Mouse (Mus musculus) cerebellum, adult 18-20 months (tissue): ENCODE data around the gene Wiz.

Experiments
- DNase-seq, 2 experiments: peaks; one replicate each; pipeline ENCODE4 v3.0.0; 2021

Wiz gene

GRCm38 (mm10) chr17:32389101-32389659 is at the start of gene Wiz:
Wiz (minus strand) TSS chr17:32389439.
- DNase-seq, result peak; percentile 96 to 98

- no peak for DNase-seq
Observed at GRCm38 (mm10) chr17:32437106-32437505, 47.9 kb upstream of the Wiz start.

- no peak for DNase-seq
Observed at GRCm38 (mm10) chr17:32435151-32435550, 45.9 kb upstream of the Wiz start.

GRCm38 (mm10) chr17:32434324-32434723 is 45.1 kb upstream of the Wiz start:
- no peak for DNase-seq

DNA sequence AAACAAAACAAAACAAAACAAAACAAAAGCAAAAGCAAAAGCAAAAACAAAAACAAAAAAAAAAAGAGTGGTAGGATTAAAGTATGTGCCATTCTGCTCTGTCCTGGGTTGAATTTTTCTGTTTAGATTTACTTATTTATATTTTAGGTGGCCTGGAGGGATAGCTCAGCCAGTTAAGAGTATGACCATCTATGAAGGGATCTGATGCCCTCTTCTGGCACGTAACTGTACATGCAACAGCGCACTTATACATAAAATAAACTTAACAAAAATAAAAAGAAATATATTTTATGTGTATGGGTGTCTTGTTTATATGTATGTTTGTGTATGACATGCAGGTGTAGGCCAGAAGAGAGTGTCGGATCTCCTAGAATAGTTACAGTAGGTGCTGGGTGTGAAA is 42.7 kb upstream of the Wiz start:
- no peak for DNase-seq

- DNase-seq, result no peak
Observed at GRCm38 (mm10) chr17:32426610-32427009, 37.4 kb upstream of the Wiz start.

GRCm38 (mm10) chr17:32424034-32424433 is 34.8 kb upstream of the Wiz start, which contains the start of gene Pglyrp2:
Pglyrp2 (minus strand) TSS chr17:32424167.
- DNase-seq, result no peak

DNA sequence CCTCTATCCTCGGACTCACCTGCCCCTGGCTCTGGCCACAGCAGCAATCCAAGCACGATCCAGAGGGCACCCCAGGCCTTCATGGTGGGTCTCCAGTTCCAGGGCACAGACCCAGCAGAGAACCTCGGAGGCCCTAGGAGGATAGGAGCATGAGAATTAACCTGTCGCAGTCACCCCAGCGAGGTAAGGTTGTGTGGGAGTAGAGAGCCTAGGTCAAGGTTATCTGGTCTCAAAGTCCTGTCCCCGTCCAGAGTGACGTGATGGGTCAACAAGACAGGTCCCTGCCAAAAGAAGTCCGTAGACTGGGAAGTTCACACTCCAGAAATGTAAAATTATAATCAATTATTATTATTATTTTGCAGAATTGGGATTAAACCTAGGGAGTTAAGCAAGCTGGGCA is 31.5 kb upstream of the Wiz start:
- DNase-seq, result no peak

DNA sequence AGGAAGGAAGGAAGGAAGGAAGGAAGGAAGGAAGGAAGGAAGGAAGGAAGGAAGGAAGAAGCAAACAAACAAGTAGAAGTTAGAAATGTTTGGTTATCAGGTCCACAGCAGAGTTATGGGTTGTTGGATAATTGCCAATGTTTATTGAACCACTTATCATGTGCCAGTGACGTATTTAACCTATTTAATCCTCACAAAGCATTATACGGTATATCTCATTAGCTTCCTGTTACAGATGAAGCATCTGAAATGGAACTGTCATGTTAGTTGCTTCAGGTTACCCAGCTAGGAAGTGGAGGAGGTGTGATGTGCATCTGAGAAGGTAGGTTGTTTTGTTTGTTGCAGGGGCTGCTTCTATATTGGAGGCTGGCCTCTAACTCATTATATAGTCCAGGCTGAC is 30.8 kb upstream of the Wiz start:
- DNase-seq, result no peak

DNA sequence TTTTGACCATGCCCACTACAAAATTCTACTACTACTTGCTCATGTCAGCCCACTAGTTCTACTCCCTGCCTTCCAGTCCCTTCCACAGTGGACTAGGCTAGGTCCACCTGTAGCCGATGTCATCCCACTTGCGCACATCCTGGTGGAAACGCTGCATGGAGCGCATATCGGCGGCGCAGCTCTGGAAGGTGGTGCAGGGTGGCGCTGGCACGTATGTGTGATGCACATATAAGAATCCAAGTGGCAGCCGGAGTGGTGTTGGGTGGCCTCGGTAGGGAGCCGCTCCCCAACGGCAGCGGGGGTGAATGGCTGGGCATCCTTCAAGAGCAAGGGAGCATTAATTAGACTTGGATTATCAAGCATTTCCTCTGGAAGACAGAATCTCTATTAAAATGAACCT is 27.5 kb upstream of the Wiz start:
- DNase-seq, result no peak

GRCm38 (mm10) chr17:32415417-32416020 is 26.3 kb upstream of the Wiz start:
- DNase-seq, result no peak

DNA sequence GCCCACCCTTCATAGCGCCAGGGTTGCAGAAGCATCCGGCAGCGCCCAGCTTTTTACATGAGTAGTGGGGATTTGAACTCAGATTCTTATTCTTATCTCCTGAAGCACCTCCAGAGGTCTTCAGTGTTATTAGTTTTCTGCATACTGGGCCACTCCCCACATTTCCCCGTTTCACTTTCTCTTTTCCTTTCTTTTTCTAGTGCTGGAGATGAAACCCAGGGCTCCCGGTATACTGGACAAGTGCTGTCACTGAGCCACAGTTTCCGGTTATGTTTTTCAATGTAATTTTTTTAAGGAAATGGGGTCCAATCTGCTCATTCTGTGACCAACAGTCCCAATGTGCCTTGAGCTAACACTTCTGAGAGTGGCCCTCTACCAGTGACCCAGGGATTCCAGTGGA is 22.7 kb upstream of the Wiz start:
- no peak for DNase-seq

DNA sequence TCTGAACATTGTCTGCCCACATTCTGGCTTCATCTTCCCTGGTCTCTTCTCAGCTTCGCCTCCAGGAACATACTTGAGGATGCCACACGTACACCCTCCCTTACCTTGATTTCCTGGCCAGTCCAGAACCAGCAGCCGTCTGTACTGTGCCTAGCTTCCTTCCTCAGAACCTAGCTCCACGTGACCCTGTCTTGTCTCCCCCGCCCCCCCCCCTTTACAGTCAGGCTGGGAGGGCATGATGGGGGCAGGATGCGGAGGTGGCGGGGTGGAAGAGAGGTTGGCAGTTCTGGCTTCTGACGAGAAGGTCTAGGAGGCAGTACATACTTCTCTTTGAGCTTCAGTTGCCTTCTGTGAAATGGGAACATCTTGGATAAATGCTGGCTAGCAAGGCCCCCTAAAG is 14.2 kb upstream of the Wiz start, which contains the start of gene Rasal3:
Rasal3 (minus strand) TSS at position 167 of the 400 bp plus-strand sequence.
- no peak for DNase-seq

DNA sequence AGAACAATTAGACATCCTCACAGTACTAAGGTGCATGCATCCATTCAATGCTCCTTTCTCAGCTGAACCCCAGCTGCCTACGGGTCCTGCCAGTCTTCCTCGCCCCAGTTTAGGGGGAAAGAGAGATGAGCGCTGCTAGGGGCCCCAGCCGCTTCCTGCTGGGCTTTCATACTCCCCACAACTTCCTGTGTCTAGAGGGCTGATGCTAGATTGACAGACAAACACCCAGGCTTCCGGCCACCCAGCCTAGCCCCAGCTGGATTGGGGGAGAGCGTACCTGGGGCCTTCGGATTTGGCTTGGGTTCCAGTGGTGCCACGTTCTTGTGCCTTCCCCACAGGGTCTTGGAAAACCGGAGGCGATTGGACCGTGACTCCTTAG is 13.5 kb upstream of the Wiz start:
- no peak for DNase-seq

DNA sequence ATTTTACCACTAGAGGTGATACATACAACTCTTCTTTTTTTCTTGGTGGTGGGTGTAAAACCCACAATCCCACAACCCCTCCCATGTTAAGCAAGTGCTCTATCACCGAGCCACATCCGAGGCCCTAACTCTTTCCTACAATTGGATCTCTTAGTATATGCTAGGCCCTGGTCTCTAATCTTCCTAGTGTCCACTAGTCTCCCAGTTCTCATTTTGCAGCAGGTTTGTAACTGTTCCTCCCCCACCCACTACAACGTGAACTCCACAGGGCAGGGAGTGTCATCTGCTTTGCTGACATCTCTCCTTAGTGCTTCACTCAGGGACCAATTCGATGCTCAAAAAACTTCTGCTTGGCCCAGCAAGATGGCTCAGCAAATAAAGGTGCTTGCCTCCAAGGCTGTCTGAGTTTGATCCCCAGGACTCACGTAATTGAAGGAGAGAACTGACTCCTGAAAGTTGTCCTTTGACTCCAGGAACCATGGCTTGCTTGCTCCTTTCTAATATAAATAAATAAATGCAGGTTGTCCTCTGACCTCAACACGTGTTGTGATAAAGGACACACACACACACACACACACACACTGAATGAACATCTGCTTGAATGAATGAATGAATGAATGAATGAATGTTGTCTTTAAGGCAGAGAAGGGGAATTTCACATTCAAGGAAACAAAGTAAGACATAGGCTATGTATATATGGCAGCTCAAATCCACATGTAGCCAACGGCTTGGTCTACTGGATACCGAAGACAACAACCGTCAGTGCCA is 13.0 kb upstream of the Wiz start:
- no peak for DNase-seq

GRCm38 (mm10) chr17:32396266-32396665 is 7.0 kb upstream of the Wiz start:
- no peak for DNase-seq

DNA sequence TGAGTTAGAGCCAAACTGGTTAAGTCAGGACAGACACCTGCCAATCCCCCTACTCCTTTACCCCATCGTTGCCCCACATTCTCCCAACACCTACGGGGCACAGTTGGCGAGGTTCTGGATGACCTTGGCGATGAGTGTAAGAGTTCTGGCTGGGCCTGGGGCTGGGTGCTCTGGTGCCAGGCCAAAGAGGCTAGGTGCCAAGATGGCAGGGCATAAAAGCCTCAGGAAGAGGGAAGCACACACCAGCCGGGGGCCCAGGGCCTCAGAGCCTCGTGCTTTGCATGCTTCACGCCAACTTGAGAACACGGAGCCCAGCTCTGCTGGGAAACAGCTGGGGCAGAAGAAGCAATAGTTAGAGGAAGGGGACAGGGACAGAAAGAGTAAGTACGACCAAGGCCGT is 4.7 kb upstream of the Wiz start:
- DNase-seq, result no peak

DNA sequence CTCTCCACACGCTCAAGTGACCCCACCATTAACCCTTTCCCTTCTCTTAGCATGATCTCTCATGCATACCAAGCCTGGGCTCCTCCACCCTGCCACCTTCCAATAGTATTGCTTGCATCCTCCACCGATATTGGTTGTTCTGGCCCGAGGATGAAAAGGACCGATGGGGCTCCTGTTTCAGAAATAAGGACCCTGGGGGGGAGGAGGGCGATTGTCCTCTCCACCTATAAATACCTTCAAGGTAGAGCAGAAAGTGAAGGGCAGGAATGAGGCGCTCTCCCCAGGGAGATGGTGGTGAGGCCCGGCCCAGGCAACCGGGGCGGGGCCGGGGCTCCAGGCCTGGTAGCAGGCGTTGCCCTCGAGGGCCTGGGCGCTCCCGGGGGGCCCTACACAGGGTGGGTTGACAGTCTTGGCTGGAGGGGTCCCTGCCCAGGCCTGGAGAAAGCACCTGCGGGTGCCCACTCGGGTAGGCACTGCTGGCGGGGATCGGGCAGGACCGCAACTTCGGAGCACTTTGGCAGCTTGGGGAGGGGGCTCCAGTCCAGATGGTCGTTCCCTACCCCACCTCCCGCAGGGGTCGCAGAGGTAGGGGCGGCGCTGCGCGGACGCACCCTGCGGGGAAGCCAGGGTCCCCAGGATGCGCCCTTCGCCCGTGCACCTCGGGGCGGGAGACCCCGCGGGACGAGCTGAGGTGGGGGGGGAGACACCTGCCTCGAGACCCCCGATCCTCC is 704 bp downstream of the Wiz start:
- peak; percentile 19 to 42 for DNase-seq

- DNase-seq, result no peak
Observed at GRCm38 (mm10) chr17:32387986-32388369, 1.3 kb downstream of the Wiz start.

DNA sequence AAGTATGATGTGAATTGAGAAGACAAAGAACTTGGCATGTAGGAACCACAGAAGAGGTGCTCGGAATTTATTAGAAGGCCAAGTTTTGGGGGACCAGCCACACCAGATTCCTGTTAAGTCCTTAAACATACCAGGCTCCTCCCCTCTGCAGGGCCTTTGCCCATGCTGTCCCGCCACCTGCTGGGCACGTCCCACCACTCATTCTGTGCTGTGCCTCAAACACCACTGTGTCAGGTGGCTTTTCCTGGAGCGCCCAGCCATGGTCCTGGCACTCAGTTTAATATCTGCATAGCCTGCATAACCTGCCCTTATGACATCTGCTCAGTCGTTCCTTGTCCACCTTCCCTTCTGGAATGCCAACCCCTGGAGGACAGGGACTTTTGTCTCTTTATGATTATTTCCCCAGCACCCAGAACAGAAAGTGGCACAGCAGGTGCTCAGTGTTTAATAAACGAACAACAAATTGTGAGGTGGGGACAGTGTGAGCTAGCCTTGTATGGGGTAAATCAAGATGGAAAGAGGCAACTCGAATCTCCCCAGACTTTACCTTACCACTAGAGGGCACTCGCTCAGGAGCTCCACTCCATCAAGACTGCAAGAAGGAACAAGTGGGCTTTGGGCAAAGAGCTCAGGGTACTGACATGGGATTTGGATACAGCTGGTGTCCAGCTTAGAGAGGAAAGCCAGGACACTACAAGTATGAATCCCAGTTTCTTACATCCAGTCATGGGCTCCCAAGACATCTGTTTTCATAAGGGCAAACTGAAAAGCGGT is 2.4 kb downstream of the Wiz start:
- DNase-seq, result peak; percentile 42 to 44

GRCm38 (mm10) chr17:32383661-32384060 is 5.6 kb downstream of the Wiz start:
- no peak for DNase-seq

GRCm38 (mm10) chr17:32382576-32382975 is 6.7 kb downstream of the Wiz start:
- DNase-seq, result peak; percentile 62 to 71

- DNase-seq, result no peak
Observed at GRCm38 (mm10) chr17:32378786-32379185, 10.5 kb downstream of the Wiz start.
